Mouse (Mus musculus): ENCODE measurements around the gene Ikbke.

DNA sequence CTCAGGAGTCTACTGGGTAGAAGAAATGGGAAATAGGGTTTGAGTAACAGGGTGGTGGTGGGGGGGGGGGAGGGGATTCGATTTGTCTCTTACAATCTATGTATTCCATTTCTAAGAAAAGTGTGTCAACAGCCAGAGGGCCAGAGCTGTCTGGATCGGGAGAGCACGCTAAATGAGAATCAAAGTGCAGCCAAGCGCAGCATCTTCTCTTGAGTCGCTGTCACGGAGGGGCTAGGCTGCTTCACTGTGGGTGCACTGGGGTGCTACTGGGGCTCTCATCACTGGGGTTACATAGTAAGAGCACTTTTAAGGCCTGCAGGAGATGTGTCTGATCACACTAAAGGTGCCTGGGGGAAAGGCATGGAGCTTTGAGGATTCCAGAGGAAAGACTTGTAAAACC lies 70.6 kb downstream of the Ikbke start:
- TF ChIP-seq KAT2A (IDR thresholded peaks at IDR 0.05; ENCODE audit: insufficient replicate concordance, low read length) (no peak), CHD1 (IDR thresholded peaks at IDR 0.05; ENCODE audit: low read depth, low read length) (no peak)
